Mouse (Mus musculus): ENCODE data around the gene Piwil4. TPM values are rescaled to one million over a fixed set of nuclear protein-coding genes. Genes with fewer than 3 reads are reported as not detected.

The Piwil4 gene
- polyA plus RNA-seq, 1 experiment = not detected

DNA sequence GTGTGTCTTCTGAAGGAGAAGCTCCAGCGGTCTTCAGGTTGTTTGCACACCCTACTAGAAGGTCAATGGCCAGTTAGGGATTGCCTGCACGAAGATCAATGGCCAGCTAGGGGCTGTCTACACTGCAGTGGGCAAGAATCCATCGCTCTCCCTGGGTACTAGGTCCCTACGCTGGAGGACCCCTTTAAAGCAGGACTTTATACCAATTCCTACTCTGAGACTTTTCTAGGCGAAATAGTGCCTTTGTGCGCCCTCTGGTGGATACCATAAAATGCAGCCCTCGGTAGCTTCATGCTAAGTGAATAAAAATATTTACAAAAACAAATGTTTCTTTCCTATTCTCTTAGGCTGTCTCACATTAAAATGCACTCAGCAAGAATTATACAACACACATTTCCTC, 24.2 kb upstream of the Piwil4 start:
- no peaks in the 10 kb centered on the region for H3K4me1 ChIP-seq (ENCODE audit: control insufficient read depth, insufficient read depth, low read length)
- 17% methylated on average over 7 of the region's 7 CpGs for WGBS
- TF ChIP-seq POLR2A (IDR thresholded peaks at IDR 0.05; ENCODE audit: insufficient read depth, low read depth, low read length) (no peak), CTCF (IDR thresholded peaks at IDR 0.05; ENCODE audit: insufficient read depth, low read depth, low read length) (no peak)
- H3K4me3 ChIP-seq (ENCODE audit: insufficient read depth, low read depth, low read length) = no peak overlapping the region
- H3K27ac ChIP-seq (ENCODE audit: insufficient read depth, low read depth, low read length) = no peak overlapping the region

DNA sequence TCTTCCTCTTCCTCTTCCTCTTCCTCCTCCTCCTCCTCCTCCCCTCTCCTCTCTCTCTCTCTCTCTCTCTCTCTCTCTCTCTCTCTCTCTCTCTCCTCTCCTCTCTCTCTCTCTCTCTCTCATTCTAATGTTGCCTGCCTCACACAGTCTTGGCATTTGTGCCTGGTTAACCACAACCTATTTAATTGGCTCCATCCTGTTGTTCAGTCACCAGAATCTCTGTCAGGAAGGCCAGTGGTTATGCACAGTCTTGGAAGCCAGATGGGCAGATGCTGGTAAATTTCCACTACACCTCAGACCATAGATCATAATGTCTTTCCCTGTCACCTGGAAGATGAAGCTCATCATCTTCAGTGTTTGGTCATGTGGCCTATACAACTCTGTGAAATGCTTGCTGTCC, 18.7 kb upstream of the Piwil4 start:
- H3K4me3 ChIP-seq (ENCODE audit: insufficient read depth, low read depth, low read length) = no peak overlapping the region
- TF ChIP-seq CTCF (IDR thresholded peaks at IDR 0.05; ENCODE audit: insufficient read depth, low read depth, low read length) (no peak), POLR2A (IDR thresholded peaks at IDR 0.05; ENCODE audit: insufficient read depth, low read depth, low read length) (no peak)

GRCm38 (mm10) chr9:14758590-14758989, 18.1 kb upstream of the Piwil4 start:
- H3K27ac ChIP-seq (ENCODE audit: insufficient read depth, low read depth, low read length) = no peak overlapping the region
- H3K4me3 ChIP-seq (ENCODE audit: insufficient read depth, low read depth, low read length) = no peak overlapping the region
- TF ChIP-seq POLR2A (IDR thresholded peaks at IDR 0.05; ENCODE audit: insufficient read depth, low read depth, low read length) (no peak), CTCF (IDR thresholded peaks at IDR 0.05; ENCODE audit: insufficient read depth, low read depth, low read length) (no peak)
- WGBS = 69% methylated on average over 7 of the region's 7 CpGs
- no peaks in the 10 kb centered on the region for H3K4me1 ChIP-seq (ENCODE audit: control insufficient read depth, insufficient read depth, low read length)

More for the DNA sequence above, 18.7 kb upstream of the Piwil4 start:
- Histone ChIP-seq H3K27ac (ENCODE audit: insufficient read depth, low read depth, low read length) (no peak overlapping the region), H3K4me1 (ENCODE audit: control insufficient read depth, insufficient read depth, low read length) (no peaks in the 10 kb centered on the region)

GRCm38 (mm10) chr9:14754469-14754868, 13.9 kb upstream of the Piwil4 start:
- H3K27ac ChIP-seq (ENCODE audit: insufficient read depth, low read depth, low read length) = no peak overlapping the region
- no peak overlapping the region for H3K4me3 ChIP-seq (ENCODE audit: insufficient read depth, low read depth, low read length)
- 92% methylated on average over 3 of the region's 3 CpGs for WGBS
- peaks cover 14% of the 10 kb centered on the region for H3K4me1 ChIP-seq (ENCODE audit: control insufficient read depth, insufficient read depth, low read length)
- TF ChIP-seq POLR2A (IDR thresholded peaks at IDR 0.05; ENCODE audit: insufficient read depth, low read depth, low read length) = no peak
- TF ChIP-seq CTCF (IDR thresholded peaks at IDR 0.05; ENCODE audit: insufficient read depth, low read depth, low read length) = no peak

GRCm38 (mm10) chr9:14753947-14754346, 13.4 kb upstream of the Piwil4 start:
- TF ChIP-seq POLR2A (IDR thresholded peaks at IDR 0.05; ENCODE audit: insufficient read depth, low read depth, low read length) (no peak), CTCF (IDR thresholded peaks at IDR 0.05; ENCODE audit: insufficient read depth, low read depth, low read length) (no peak)
- no peak overlapping the region for H3K4me3 ChIP-seq (ENCODE audit: insufficient read depth, low read depth, low read length)
- peaks cover 14% of the 10 kb centered on the region for H3K4me1 ChIP-seq (ENCODE audit: control insufficient read depth, insufficient read depth, low read length)
- no peak overlapping the region for H3K27ac ChIP-seq (ENCODE audit: insufficient read depth, low read depth, low read length)

DNA sequence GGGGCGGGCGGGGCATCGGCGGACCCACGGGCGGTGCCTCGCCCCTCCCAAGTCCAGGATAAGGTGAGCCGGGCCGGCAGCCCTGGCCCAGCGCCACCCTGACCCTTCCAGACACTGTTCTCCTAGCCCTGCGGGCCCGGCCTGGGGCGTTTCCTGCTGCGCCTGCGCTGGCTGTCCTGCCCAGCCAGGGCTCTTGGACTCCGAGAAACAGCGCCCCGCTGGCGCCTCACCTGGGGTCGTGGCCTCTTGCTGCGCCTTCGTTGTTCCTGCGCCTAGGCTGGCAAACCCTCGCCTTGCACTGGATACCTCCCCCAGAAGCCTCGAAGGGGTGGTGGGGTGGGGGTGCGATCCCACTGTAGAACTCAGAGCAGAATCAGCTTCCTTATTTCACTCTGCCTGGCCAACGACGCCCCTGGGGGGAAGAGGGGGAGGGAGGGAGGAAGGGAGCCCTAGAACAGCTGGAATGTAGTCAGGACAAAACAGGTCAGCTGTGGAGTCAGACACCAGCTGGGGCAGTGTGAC, 11.5 kb upstream of the Piwil4 start, which contains the start of gene Fut4:
Gene Fut4, minus strand, starts transcription at position 393 of the 522 bp plus-strand sequence.
- 4% methylated on average over 28 of the region's 28 CpGs for whole genome bisulfite sequencing
- Histone ChIP-seq H3K4me3 (ENCODE audit: insufficient read depth, low read depth, low read length) (peak within 1 kb of the TSS; percentile 40), H3K4me1 (ENCODE audit: control insufficient read depth, insufficient read depth, low read length) (peaks cover 14% of the 10 kb centered on the region)

GRCm38 (mm10) chr9:14751503-14752000, 11.0 kb upstream of the Piwil4 start:
- peak overlapping the region; percentile 40 for H3K4me3 ChIP-seq (ENCODE audit: insufficient read depth, low read depth, low read length)
- WGBS = 1% methylated on average over 50 of the region's 50 CpGs
- H3K27ac ChIP-seq (ENCODE audit: insufficient read depth, low read depth, low read length) = no peak overlapping the region
- H3K4me1 ChIP-seq (ENCODE audit: control insufficient read depth, insufficient read depth, low read length) = peaks cover 14% of the 10 kb centered on the region
- no peak for TF ChIP-seq POLR2A (IDR thresholded peaks at IDR 0.05; ENCODE audit: insufficient read depth, low read depth, low read length)
- no peak for TF ChIP-seq CTCF (IDR thresholded peaks at IDR 0.05; ENCODE audit: insufficient read depth, low read depth, low read length)

More for the DNA sequence above, 11.5 kb upstream of the Piwil4 start, which contains the start of gene Fut4:
- TF ChIP-seq CTCF (IDR thresholded peaks at IDR 0.05; ENCODE audit: insufficient read depth, low read depth, low read length) = no peak
- no peak for TF ChIP-seq POLR2A (IDR thresholded peaks at IDR 0.05; ENCODE audit: insufficient read depth, low read depth, low read length)
- H3K27ac ChIP-seq (ENCODE audit: insufficient read depth, low read depth, low read length) = no peak within 1 kb of the TSS

DNA sequence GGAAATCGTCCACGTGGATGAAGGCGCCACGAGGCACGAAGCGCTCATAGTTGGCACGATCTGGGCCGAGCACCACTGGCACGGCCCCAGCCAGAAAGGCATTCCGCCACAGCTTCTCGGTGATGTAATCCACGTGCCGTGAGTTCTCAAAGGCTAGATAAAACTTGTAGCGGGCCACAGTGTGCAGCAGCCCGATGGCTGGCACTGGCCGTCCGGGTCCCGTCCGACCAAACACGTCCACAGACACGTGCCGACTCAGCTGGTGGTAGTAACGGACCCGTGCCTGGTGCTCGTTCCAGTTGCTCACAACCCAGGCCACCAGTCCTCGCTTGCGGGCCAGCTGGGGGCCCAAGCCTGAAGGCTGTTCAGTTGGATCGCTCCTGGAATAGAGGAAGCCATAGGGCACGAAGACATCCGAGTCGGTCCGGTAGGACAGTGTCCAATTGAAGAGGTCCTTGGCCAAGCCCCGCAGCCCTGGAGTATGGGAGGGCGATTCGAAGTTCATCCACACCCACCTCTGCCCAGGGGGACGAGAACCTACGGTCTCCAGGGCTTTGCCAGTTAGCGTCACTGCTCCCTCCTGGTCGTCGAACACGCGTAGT, 10.5 kb upstream of the Piwil4 start:
- 54% methylated on average over 42 of the region's 42 CpGs for WGBS
- TF ChIP-seq CTCF (IDR thresholded peaks at IDR 0.05; ENCODE audit: insufficient read depth, low read depth, low read length) (no peak), POLR2A (IDR thresholded peaks at IDR 0.05; ENCODE audit: insufficient read depth, low read depth, low read length) (no peak)
- H3K4me3 ChIP-seq (ENCODE audit: insufficient read depth, low read depth, low read length) = peak overlapping the region; percentile 40
- H3K4me1 ChIP-seq (ENCODE audit: control insufficient read depth, insufficient read depth, low read length) = peaks cover 16% of the 10 kb centered on the region
- no peak overlapping the region for H3K27ac ChIP-seq (ENCODE audit: insufficient read depth, low read depth, low read length)

- Histone ChIP-seq H3K27ac (ENCODE audit: insufficient read depth, low read depth, low read length) (no peak overlapping the region), H3K4me3 (ENCODE audit: insufficient read depth, low read depth, low read length) (no peak overlapping the region), H3K4me1 (ENCODE audit: control insufficient read depth, insufficient read depth, low read length) (peaks cover 4% of the 10 kb centered on the region; the same call in 1 of the 2 replicates)
- TF ChIP-seq POLR2A (IDR thresholded peaks at IDR 0.05; ENCODE audit: insufficient read depth, low read depth, low read length) (no peak), CTCF (IDR thresholded peaks at IDR 0.05; ENCODE audit: insufficient read depth, low read depth, low read length) (no peak)
- 78% methylated on average over 4 of the region's 4 CpGs for WGBS
These were observed 909 bp downstream of the Piwil4 start for GRCm38 (mm10) chr9:14739498-14740150.

Data from olfactory bulb, adult 2 months (tissue).